13 mouse cellular contexts compared by ENCODE assay signal in genomic region chr5:115976446-115976845, GRCm38 (mm10).
"Had no signal": no experiment of that assay in that cellular context is flagged by ENCODE, and none has a peak within 500 bp of the region (broad histone marks: within the 10 kb centered on the region; RNA-seq: fewer than 3 reads in every experiment).

No protein-coding gene starts in this region.

- H3K27me3 ChIP-seq: hindbrain, embryonic 13.5 days; limb, embryonic 13.5 days; midbrain, embryonic 12.5 days; neural tube, embryonic 13.5 days had no signal

- H3K36me3 ChIP-seq: neural tube, embryonic 13.5 days had no signal

- H3K4me3 ChIP-seq: hindbrain, embryonic 13.5 days; limb, embryonic 13.5 days; midbrain, embryonic 12.5 days; neural tube, embryonic 13.5 days had no signal

- H3K4me2 ChIP-seq: hindbrain, embryonic 13.5 days; limb, embryonic 13.5 days; liver, embryonic 11.5 days; midbrain, embryonic 12.5 days; neural tube, embryonic 13.5 days had no signal

- ATAC-seq: hindbrain, postnatal 0 days; midbrain, embryonic 16.5 days had no signal

- H3K9me3 ChIP-seq: hindbrain, embryonic 13.5 days; limb, embryonic 13.5 days; midbrain, embryonic 12.5 days; neural tube, embryonic 13.5 days had no signal

- H3K9ac ChIP-seq: limb, embryonic 13.5 days; midbrain, embryonic 12.5 days; neural tube, embryonic 13.5 days had no signal

- DNase-seq: left cerebral cortex, postnatal 4 days; retina, postnatal 1 day; right cerebral cortex, postnatal 4 days; spleen, adult 18-20 months; thymus, adult 2 months; thymus, postnatal 25 days had no signal

- H3K4me1 ChIP-seq: midbrain, embryonic 12.5 days had no signal

- H3K27ac ChIP-seq: hindbrain, postnatal 0 days had no signal
